Mouse (Mus musculus) heart, embryonic 14.5 days (tissue): Measurements from ENCODE around the gene Fbxw11. TPM values are rescaled to one million over a fixed set of nuclear protein-coding genes. Genes with fewer than 3 reads are reported as not detected.
"Not testable (repeated sequence)": the region's sequence is repeated elsewhere in the genome, so short reads cannot be mapped to it uniquely, and the experiment has no call there.

Experiments
- ATAC-seq: fragments of 200-750 bp; cut with Nextera tagmentation; 2 replicates; pipeline ENCODE4 v1.8.0; 2017; ENCODE audit warnings: low read depth, moderate TSS enrichment; ENCODE audit not compliant: insufficient number of reproducible peaks, insufficient read depth, low FRiP score
- H3K27ac ChIP-seq, 2 experiments: fragments of 200-500 bp in 1 of 2; fragments of 300-500 bp in 1 of 2; sonication (generic) in 1 of 2; replicated peaks in 1 of 2; 2 replicates each; pipeline ENCODE4 v1.5.1; 2012 to 2014; ENCODE audit warnings: low read depth in 2 of 2, low read length in 2 of 2, control low read depth in 1 of 2, mild to moderate bottlenecking in 1 of 2, mixed read lengths in 1 of 2; ENCODE audit not compliant: control insufficient read depth in 1 of 2, insufficient read depth in 1 of 2
- H3K27me3 ChIP-seq: fragments of 300-500 bp; sonication (generic); 2 replicates; pipeline ENCODE4 v1.6.1; 2014; ENCODE audit warnings: mild to moderate bottlenecking, low read length, control low read depth; ENCODE audit not compliant: control insufficient read depth, insufficient read depth
- H3K36me3 ChIP-seq: fragments of 300-500 bp; sonication (generic); 2 replicates; pipeline ENCODE4 v1.6.1; 2014; ENCODE audit warnings: mild to moderate bottlenecking, control low read depth, low read length, mixed read lengths; ENCODE audit not compliant: control insufficient read depth, insufficient read depth
- H3K4me1 ChIP-seq, 2 experiments: fragments of 200-500 bp in 1 of 2; fragments of 300-500 bp in 1 of 2; sonication (generic) in 1 of 2; 2 replicates each; pipeline ENCODE4 v1.6.1; 2012 to 2014; ENCODE audit warnings: low read length in 2 of 2, control low read depth in 1 of 2, mixed read lengths in 1 of 2; ENCODE audit not compliant: control insufficient read depth in 2 of 2, insufficient read depth in 2 of 2
- H3K4me2 ChIP-seq: fragments of 300-500 bp; sonication (generic); 2 replicates; pipeline ENCODE4 v1.6.1; 2014; ENCODE audit warnings: mild to moderate bottlenecking, low read length
- H3K4me3 ChIP-seq, 2 experiments: fragments of 200-500 bp in 1 of 2; fragments of 300-500 bp in 1 of 2; sonication (generic) in 1 of 2; 2 replicates each; pipeline ENCODE4 v1.5.1; 2012 to 2014; ENCODE audit warnings: low read length in 2 of 2, mild to moderate bottlenecking in 2 of 2, control low read depth in 1 of 2, low read depth in 1 of 2, moderate library complexity in 1 of 2; ENCODE audit not compliant: control insufficient read depth in 1 of 2, insufficient read depth in 1 of 2
- H3K9ac ChIP-seq: fragments of 300-500 bp; sonication (generic); 2 replicates; pipeline ENCODE4 v1.6.1; 2014; ENCODE audit warnings: mild to moderate bottlenecking, low read length
- H3K9me3 ChIP-seq: fragments of 300-500 bp; sonication (generic); 2 replicates; pipeline ENCODE4 v1.6.1; 2016; ENCODE audit warnings: low read length, control low read depth; ENCODE audit not compliant: control insufficient read depth
- WGBS: fragments of 180-500 bp; shearing (Covaris S2); extraction: QIAGEN DNeasy Blood & Tissue Kit; methylation state at CpG from one replicate; pipeline ENCODE4 v1.1.7; 2014; 5-methylcytosine and 5-hydroxymethylcytosine counted together
- polyA plus RNA-seq: library from polyadenylated mRNA; unstranded; fragments of >200 nt; fragmentation: Nextera tagmentation; extraction: Ambion mirVana; gene quantifications from 2 replicates; pipeline ENCODE4 v1.2.1, GENCODE M21; 2014

The Fbxw11 gene
- polyA plus RNA-seq, 1 experiment from 2014 or later, result 63.1 TPM

- no peak overlapping the region for H3K27ac ChIP-seq
- no peak overlapping the region for H3K9ac ChIP-seq
- H3K36me3 ChIP-seq, result no peaks in the 10 kb centered on the region
- no peak overlapping the region for H3K4me3 ChIP-seq
- H3K9me3 ChIP-seq, result no peaks in the 10 kb centered on the region
- ATAC-seq, result no peak
- peaks cover 4 to 32% of the 10 kb centered on the region in 2 experiments for H3K4me1 ChIP-seq
- no peaks in the 10 kb centered on the region for H3K27me3 ChIP-seq
- H3K4me2 ChIP-seq, result no peak overlapping the region
- WGBS, result 71% methylated on average over 1 of the region's 1 CpGs
Measured at GRCm38 (mm10) chr11:32689510-32689909, 47.0 kb downstream of the Fbxw11 start.

DNA sequence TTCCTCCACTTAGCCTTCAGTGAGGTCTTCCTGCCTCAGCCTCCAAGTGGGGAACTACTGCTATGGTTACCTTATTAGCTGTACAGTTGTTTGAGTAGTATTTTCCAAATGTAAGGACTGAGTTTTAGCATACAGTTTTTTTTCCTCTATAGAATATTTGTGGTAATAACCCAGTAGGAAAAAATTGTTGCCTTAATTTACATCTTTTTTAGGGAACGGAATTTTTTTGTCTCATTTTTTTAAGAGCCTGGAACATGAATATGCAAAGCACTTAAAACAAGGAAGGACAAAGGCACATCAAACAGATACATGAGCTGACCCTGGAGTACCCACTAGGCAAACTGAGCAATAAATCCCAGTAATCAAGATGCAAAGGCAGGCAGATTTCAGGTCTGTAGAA, 50.3 kb downstream of the Fbxw11 start:
- Histone ChIP-seq H3K9me3 (no peaks in the 10 kb centered on the region), H3K27me3 (no peaks in the 10 kb centered on the region), H3K36me3 (no peaks in the 10 kb centered on the region), H3K4me2 (no peak overlapping the region), H3K9ac (no peak overlapping the region), H3K27ac (no peak overlapping the region), H3K4me3 (no peak overlapping the region), H3K4me1 (peaks cover 12 to 45% of the 10 kb centered on the region in 2 experiments)
- no peak for ATAC-seq
- WGBS, result 96% methylated on average over 1 of the region's 1 CpGs

DNA sequence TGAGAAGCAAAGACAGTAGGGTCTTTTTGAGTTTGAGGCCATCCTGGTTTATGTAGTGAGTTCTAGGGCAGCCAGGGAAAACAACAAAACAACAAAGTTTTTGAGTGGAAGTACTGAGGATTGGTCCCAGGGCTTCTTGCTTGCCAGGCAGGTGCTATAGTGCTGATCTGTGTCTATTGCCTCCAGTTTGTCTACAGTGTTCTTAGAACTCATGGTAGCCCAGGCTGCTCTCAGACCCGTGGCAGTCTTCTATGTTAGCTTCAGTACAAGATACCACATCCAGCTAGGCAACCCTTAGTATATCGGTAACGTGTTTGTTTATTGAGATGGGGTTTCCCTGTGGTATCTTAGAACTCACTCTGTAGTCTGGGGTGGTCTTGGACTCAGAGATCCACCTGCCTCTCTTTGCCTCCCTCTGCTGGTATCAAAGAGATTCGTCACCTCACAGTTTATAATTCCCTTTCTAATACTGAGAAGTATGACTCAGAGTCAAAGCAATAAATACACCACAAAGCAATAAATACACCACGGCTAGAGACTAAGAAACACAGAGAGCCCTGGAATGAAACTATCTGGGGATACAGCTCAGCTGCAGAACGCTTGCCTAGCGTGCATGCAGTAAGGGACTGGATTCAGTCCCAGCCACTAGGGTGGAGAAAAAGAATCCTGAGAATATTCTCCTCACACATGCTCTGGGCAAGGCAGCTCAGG, 51.1 kb downstream of the Fbxw11 start:
- 58% methylated on average over 7 of the region's 7 CpGs for WGBS
- no peak overlapping the region for H3K9ac ChIP-seq
- H3K4me1 ChIP-seq, result peaks cover 16 to 47% of the 10 kb centered on the region in 2 experiments
- no peak overlapping the region for H3K4me3 ChIP-seq
- no peak overlapping the region for H3K27ac ChIP-seq
- H3K9me3 ChIP-seq, result no peaks in the 10 kb centered on the region
- no peaks in the 10 kb centered on the region for H3K27me3 ChIP-seq
- ATAC-seq, result no peak
- H3K4me2 ChIP-seq, result no peak overlapping the region
- no peaks in the 10 kb centered on the region for H3K36me3 ChIP-seq

- WGBS, result 49% methylated on average over 9 of the region's 9 CpGs
- not testable (repeated sequence) for H3K4me2 ChIP-seq, H3K4me3 ChIP-seq, H3K36me3 ChIP-seq, ATAC-seq, H3K9ac ChIP-seq, H3K9me3 ChIP-seq, H3K27me3 ChIP-seq
- peaks cover 16 to 43% of the 10 kb centered on the region in 2 experiments for H3K4me1 ChIP-seq
- H3K27ac ChIP-seq, result peak overlapping the region; percentile 15 to 44; a peak in 1 of 4 replicates
Measured at GRCm38 (mm10) chr11:32694322-32695003, 51.9 kb downstream of the Fbxw11 start.

DNA sequence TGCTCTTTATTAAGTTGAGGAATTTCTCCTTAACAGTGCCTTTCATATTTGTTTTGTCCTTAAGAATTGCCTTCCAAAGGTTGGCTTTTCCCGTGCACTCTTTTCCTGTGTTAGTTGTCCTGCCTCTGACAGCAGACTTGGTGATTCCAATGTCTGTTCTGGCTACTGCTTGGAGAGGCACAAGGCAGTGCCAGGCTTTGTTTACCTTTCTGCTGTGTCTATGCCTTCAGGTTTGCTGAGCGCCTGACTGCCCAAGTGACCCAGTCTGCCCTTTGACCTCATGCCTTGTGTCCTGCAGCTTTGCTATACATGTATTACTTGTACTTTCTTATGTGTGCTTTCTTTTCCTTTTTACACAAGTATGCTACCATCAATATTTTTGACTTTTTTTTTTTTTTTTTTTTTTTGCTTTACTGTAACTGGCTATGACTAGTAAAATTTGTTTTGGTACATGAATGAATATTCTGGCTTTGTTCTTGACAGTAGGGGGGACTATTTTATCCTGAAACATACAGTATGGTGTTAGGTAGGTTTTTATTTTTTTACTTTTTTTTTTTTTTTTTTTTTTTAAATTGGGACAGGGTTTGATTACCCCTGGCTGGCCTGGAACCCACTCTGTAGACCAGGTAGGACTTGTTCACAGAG, 54.0 kb downstream of the Fbxw11 start:
- no peak for ATAC-seq
- Histone ChIP-seq H3K9ac (no peak overlapping the region), H3K9me3 (no peaks in the 10 kb centered on the region), H3K4me3 (no peak overlapping the region), H3K4me2 (no peak overlapping the region), H3K27me3 (no peaks in the 10 kb centered on the region), H3K4me1 (peaks cover 14 to 55% of the 10 kb centered on the region in 2 experiments), H3K27ac (no peak overlapping the region), H3K36me3 (no peaks in the 10 kb centered on the region)
- 47% methylated on average over 2 of the region's 2 CpGs for WGBS

DNA sequence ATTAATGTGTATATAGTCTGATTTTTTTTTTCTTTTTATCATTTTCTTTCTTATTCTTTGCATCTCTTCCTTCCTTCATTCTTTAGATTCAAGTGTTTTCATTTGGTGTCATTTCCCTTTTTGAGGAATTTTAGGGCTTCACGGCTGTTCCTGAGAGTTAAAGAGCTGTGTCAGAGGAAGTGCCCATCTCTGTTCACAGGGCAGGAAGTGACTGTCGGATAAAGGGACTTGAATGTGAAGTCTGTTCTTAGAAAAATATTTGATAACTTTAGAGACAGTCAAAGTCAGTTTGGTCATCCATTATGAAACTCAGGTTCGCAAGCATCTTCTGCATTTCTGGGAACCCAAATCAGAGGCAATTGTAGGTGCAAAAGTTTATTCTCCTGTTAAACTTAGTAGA, 55.2 kb downstream of the Fbxw11 start:
- Histone ChIP-seq H3K9me3 (no peaks in the 10 kb centered on the region), H3K27ac (no peak overlapping the region), H3K4me2 (no peak overlapping the region), H3K9ac (no peak overlapping the region), H3K4me1 (peaks cover 21 to 66% of the 10 kb centered on the region in 2 experiments), H3K4me3 (no peak overlapping the region), H3K36me3 (no peaks in the 10 kb centered on the region), H3K27me3 (no peaks in the 10 kb centered on the region)
- no peak for ATAC-seq
- 51% methylated on average over 3 of the region's 3 CpGs for WGBS

- 53% methylated on average over 3 of the region's 3 CpGs for WGBS
- Histone ChIP-seq H3K4me2 (no peak overlapping the region), H3K27ac (no peak overlapping the region), H3K4me1 (peaks cover 26 to 76% of the 10 kb centered on the region in 2 experiments), H3K9ac (no peak overlapping the region), H3K4me3 (no peak overlapping the region), H3K27me3 (no peaks in the 10 kb centered on the region), H3K9me3 (no peaks in the 10 kb centered on the region), H3K36me3 (no peaks in the 10 kb centered on the region)
- ATAC-seq, result no peak
Measured at GRCm38 (mm10) chr11:32699913-32700493, 57.5 kb downstream of the Fbxw11 start.
